Mouse (Mus musculus): ENCODE data around the gene Stk38l.
"Not testable (repeated sequence)": the region's sequence is repeated elsewhere in the genome, so short reads cannot be mapped to it uniquely, and the experiment has no call there.

The Stk38l gene

GRCm38 (mm10) chr6:146770005-146770745, 45.4 kb downstream of the Stk38l start:
- DNase-seq (ENCODE audit: low read depth in 1 of 2, low spot score in 2 of 2): no peak

GRCm38 (mm10) chr6:146770808-146771207, 46.0 kb downstream of the Stk38l start:
- no peak for DNase-seq (ENCODE audit: low read depth in 1 of 2, low spot score in 2 of 2)

- DNase-seq (ENCODE audit: low read depth in 1 of 2, low spot score in 2 of 2): not testable (repeated sequence)
Observed at GRCm38 (mm10) chr6:146775864-146776263, 51.1 kb downstream of the Stk38l start.

GRCm38 (mm10) chr6:146776610-146777389, 52.0 kb downstream of the Stk38l start:
- DNase-seq (ENCODE audit: low read depth in 1 of 2, low spot score in 2 of 2): peak; percentile 66 to 78

- DNase-seq (ENCODE audit: low read depth in 1 of 2, low spot score in 2 of 2): no peak
Observed at GRCm38 (mm10) chr6:146778055-146778454, 53.3 kb downstream of the Stk38l start.

GRCm38 (mm10) chr6:146781566-146781965, 56.8 kb downstream of the Stk38l start:
- no peak for DNase-seq (ENCODE audit: low read depth in 1 of 2, low spot score in 2 of 2)

- no peak for DNase-seq (ENCODE audit: low read depth in 1 of 2, low spot score in 2 of 2)
Observed at GRCm38 (mm10) chr6:146793527-146793926, 68.7 kb downstream of the Stk38l start.

GRCm38 (mm10) chr6:146795166-146795923, 70.5 kb downstream of the Stk38l start:
- DNase-seq (ENCODE audit: low read depth in 1 of 2, low spot score in 2 of 2): no peak

GRCm38 (mm10) chr6:146795924-146796545, 71.2 kb downstream of the Stk38l start, which contains the start of gene Arntl2:
Gene Arntl2 (plus strand): TSS chr6:146796055.
- peak in 1 of 2 experiments; percentile 9 for DNase-seq (ENCODE audit: low read depth in 1 of 2, low spot score in 2 of 2)

GRCm38 (mm10) chr6:146797446-146797845, 72.7 kb downstream of the Stk38l start:
- no peak for DNase-seq (ENCODE audit: low read depth in 1 of 2, low spot score in 2 of 2)

- no peak for DNase-seq (ENCODE audit: low read depth in 1 of 2, low spot score in 2 of 2)
Observed at GRCm38 (mm10) chr6:146809991-146810390, 85.2 kb downstream of the Stk38l start.

- no peak for DNase-seq (ENCODE audit: low read depth in 1 of 2, low spot score in 2 of 2)
Observed at GRCm38 (mm10) chr6:146813007-146813406, 88.2 kb downstream of the Stk38l start.

- no peak for DNase-seq (ENCODE audit: low read depth in 1 of 2, low spot score in 2 of 2)
Observed at GRCm38 (mm10) chr6:146820177-146820965, 95.6 kb downstream of the Stk38l start.

GRCm38 (mm10) chr6:146821958-146822357, 97.2 kb downstream of the Stk38l start:
- no peak for DNase-seq (ENCODE audit: low read depth in 1 of 2, low spot score in 2 of 2)

- peak in 1 of 2 experiments; percentile 18 for DNase-seq (ENCODE audit: low read depth in 1 of 2, low spot score in 2 of 2)
Observed at GRCm38 (mm10) chr6:146824727-146825486, 100.1 kb downstream of the Stk38l start.

- no peak for DNase-seq (ENCODE audit: low read depth in 1 of 2, low spot score in 2 of 2)
Observed at GRCm38 (mm10) chr6:146825487-146825773, 100.6 kb downstream of the Stk38l start.
